Mouse (Mus musculus) ovary, postnatal 36 days (tissue): ENCODE results near the gene Hmcn2.

Source experiments
- DNase-seq: peaks from one replicate; pipeline ENCODE4 v3.0.0; 2022; ENCODE audit warnings: low spot score, mixed read lengths

Gene Hmcn2

DNA sequence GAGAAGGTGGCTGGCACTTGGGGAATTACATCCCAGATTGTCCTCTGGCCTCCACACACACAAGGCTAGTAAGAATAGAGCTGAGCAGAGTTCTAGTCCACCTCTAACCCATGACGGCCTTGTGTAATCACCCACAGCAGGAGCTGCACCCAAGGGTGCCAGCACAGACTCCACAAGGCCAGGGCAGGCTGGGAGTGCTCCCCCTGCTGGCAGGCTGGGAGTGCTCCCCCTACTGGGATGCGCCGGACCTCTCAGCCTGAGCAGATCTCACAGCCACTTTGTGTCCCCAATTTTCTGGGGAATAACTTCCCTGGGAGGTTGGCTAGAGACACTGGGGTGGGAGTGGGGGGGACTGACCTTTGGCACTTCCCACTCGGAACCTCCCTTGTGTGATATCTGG is 68.7 kb downstream of the Hmcn2 start:
- DNase-seq, result peak; percentile 53

DNA sequence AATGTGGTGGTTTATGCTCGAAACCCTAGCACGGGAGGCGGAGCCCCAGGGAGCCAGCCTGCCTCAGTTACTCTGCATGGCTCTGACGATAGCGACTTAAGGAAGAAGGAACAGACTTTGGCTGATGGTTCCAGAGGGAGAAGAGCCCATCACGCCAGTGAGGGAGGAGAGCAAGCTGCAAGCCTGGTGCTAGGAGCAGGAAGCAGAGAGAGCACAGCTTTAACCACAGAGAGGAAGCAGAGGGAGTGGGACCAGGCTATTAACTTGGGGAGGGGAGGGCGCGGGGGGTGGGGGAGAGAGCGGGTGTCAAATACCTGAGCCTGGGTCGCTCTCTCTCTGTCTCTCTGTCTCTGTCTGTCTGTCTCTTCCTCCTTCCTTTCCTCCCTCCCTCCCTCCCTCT is 102.8 kb downstream of the Hmcn2 start:
- no peak for DNase-seq

- DNase-seq, result no peak
Observed at GRCm38 (mm10) chr2:31418021-31418420, 103.8 kb downstream of the Hmcn2 start.

DNA sequence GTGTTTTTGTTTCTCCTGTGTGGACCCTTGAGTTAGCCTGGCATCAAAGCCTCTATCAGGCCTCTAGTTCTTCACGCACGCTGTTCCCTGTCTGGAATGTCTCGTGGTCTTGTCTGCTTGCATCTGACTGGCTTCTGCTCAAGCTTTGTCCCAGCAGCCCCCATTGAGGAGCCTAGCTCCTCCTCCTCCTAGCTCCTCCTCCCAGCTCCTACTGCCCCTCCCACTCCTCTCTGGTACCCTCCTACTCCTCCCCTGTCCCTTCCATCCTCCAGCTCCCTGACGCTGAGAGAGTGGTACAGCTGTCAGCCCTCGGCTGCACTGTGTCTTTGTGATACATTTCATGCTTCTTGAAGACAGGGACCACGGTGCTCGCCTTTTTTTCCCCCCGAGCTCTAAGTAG is 104.4 kb downstream of the Hmcn2 start:
- no peak for DNase-seq

GRCm38 (mm10) chr2:31420914-31421313 is 106.7 kb downstream of the Hmcn2 start:
- DNase-seq, result no peak

DNA sequence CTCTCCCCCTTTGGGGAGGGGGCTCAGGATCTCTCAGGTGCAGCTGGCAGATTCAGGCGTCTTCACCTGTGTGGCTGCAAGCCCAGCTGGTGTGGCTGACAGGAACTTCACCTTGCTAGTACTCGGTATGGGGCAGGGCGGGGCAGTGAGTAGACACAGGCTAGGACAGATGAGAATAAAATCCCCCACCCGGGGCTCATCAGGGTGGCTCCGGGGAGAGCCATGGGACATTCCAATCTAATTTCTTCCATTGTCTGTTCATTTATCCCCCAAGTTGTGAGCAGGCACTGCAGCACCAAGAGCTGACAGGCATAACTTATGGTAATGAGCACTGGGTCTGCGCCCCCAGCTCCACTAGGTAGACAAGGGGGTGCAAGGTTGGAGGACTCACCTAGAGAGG is 108.4 kb downstream of the Hmcn2 start:
- DNase-seq, result no peak

- DNase-seq, result no peak
Observed at GRCm38 (mm10) chr2:31431477-31431876, 117.3 kb downstream of the Hmcn2 start.

DNA sequence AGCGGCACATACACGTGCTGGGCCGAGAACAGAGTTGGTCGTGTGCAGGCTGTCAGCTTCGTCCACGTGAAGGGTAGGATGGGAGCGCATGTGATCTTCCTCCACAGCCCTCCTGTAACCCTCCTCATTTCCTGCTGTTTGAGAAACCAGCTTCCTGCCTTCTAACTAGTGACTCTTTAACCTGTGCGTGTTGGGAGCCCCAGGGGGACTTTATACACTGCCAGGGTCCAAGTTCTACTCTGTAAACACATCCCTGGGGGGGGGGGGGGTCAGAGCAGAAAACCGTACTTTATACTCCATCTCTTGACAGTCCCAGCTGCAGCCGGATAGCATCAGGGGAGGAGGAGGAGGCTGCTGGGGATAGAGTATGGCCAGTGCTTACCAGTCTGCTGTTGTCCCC is 120.5 kb downstream of the Hmcn2 start:
- no peak for DNase-seq

GRCm38 (mm10) chr2:31435567-31435966 is 121.4 kb downstream of the Hmcn2 start:
- DNase-seq, result peak; percentile 60

GRCm38 (mm10) chr2:31437480-31438245 is 123.4 kb downstream of the Hmcn2 start:
- no peak for DNase-seq

GRCm38 (mm10) chr2:31439576-31439975 is 125.4 kb downstream of the Hmcn2 start:
- DNase-seq, result no peak

- DNase-seq, result no peak
Observed at GRCm38 (mm10) chr2:31442480-31443160, 128.4 kb downstream of the Hmcn2 start.

- no peak for DNase-seq
Observed at GRCm38 (mm10) chr2:31446036-31446435, 131.8 kb downstream of the Hmcn2 start.

DNA sequence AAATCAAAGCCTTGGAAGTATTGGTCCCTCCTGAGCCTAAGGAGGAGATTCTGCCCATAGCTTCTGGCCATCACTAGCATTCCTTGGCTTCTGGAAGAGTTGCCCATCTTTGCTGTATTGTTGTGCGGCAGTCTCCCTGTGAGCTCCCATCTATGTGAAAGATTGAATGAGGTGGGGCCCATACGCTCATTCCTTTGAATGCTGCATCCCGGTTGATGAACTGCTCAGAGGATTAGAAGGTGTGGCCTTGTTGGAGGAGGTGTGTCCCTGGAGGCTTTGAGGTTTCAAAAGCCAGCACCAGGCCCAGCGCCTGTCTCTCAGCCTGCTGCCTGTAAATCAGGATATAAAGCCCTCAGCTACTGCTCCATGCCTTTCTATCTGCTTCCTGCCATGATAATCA is 132.2 kb downstream of the Hmcn2 start:
- no peak for DNase-seq

- no peak for DNase-seq
Observed at GRCm38 (mm10) chr2:31447536-31447935, 133.3 kb downstream of the Hmcn2 start.

DNA sequence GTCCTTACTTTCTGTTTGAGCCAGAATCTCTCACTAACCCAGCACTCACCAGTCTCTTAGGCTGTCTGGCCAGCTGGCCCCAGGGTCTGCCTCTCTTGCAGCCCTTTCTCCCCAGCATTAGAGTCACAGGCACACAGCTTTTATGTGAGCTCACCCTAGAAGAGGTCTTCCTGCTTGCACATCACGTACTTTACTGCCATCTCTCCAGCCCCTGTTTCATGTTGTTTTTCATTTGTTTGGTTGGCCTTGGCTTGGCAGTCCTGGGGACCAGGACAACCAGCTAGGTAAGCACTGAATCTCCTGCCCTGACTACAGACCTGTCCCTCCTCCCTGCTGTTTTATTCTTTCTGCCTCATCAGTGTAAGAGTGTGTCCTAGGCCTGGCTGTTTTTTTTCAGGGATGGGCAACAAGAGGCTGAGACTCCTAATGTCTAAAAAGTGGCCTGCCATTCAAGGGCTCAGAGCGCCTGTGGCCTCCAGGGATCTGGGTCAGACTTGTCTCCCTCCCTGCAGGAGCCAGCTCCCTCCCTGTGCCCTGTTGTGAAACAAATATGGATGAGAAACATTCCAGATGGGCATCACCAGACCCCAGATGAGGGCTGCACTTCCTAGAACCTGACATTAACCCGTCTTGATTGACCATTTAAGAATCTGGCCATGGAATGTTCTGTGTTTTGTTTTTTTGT is 134.7 kb downstream of the Hmcn2 start:
- DNase-seq, result no peak

- peak; percentile 66 for DNase-seq
Observed at GRCm38 (mm10) chr2:31449441-31449815, 135.2 kb downstream of the Hmcn2 start.

- DNase-seq, result no peak
Observed at GRCm38 (mm10) chr2:31449902-31450301, 135.7 kb downstream of the Hmcn2 start.

DNA sequence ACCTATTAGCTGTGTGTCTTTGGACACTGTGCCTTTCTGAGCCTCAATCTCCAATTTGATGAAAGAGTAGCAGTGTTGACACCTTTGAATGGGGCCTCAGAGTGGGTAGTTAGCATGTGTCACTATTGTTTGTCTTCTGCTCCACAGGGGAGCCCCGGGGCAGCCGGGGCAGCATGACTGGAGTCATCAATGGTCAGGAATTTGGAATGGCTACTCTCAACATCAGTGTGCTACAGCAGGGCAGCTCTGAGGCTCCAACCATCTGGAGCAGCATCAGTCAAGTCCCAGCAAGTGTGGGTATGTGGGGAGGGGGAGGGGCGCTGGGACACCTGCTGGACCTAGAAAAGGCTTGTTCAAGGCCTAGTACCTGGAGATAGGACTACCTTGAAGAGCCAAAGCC is 136.4 kb downstream of the Hmcn2 start:
- no peak for DNase-seq

- no peak for DNase-seq
Observed at GRCm38 (mm10) chr2:31451530-31451929, 137.3 kb downstream of the Hmcn2 start.

DNA sequence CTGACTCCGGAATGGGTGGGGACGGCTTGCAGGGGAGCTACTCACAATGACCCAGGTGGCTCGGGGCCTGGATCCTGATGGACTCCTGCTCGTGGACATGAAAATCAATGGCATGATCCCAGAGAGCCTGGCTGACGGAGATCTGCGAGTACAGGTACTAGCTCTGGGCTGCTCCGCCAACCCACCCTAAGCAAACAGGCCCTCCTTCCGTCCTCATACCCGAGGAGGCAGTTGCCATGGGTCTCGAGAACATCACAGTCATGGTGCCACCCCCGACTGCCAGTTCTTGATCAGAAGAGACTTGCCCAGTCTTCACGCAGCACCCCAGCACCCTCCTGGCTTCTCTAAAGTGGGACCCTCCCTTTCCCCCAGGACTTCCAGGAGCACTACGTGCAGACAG is 138.8 kb downstream of the Hmcn2 start:
- DNase-seq, result no peak

DNA sequence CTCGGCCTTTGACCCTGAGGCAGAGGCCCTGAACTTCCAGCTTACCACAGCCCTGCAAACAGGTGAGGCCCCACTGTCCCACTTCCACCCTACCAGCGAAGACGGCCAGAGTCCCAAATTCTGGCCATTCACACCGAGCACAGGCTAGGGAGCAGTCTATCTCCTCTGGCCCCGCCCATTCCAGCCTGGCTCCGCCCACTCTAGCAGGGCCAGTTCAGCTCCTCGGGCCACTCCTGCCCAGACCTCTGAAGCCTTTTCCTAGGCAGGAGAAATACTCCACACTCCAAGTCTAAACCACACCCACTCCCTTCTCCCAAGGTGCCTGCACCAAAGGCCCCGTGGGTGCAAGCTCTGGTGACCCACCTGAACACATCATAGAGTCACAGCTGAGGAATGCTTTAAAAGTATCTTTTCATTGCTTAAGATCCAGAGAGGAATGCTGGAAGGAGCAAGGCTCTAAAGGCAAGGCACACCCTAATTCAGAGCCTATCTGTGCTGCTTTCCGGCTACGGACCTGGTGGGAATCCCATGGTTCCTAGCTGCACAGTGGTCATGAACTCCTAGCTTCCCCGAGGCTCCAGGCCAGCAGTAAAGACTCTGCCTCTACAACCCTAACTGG is 139.5 kb downstream of the Hmcn2 start:
- peak; percentile 59 for DNase-seq

DNA sequence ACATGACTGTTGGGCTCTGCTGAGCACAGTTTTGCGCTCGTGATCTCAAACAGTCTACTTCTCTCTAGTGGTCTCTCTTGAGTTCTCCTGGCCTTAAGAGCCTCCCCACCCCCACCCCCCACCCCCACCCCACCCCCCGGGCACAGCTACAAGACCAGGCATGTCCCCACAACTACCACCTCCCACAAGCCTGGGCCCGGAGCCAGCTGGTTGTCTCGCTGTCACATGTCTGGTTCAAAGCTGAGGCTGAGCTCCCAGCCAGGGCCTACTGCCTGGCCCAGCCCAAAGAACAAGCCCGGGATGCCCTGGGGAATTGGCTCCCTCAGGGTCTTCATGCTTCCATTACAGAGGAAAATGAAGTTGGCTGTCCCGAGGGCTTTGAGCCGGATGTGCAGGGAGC is 140.1 kb downstream of the Hmcn2 start:
- DNase-seq, result peak; percentile 54
